Comparison of ENCODE assay signal across 16 mouse cellular contexts in genomic region chr17:67047697-67048096, GRCm38 (mm10).
DNase-seq lines count a peak whose midpoint lies in the region; ATAC-seq and TF ChIP-seq lines count a peak whose summit lies in the region.
"Had no signal": no experiment of that assay in that cellular context is flagged by ENCODE, and none has a peak within 500 bp of the region (broad histone marks: within the 10 kb centered on the region; RNA-seq: fewer than 3 reads in every experiment).

No protein-coding gene starts in this region.

- no peaks in the 10 kb centered on the region for H3K36me3 ChIP-seq in forebrain, embryonic 13.5 days (ENCODE audit: poor library complexity, severe bottlenecking)
- no peaks in the 10 kb centered on the region for H3K36me3 ChIP-seq in hindbrain, embryonic 15.5 days
- no peaks in the 10 kb centered on the region for H3K36me3 ChIP-seq in midbrain, postnatal 0 days (ENCODE audit: insufficient read depth, low read length)
- H3K36me3 ChIP-seq: heart, embryonic 10.5 days; limb, embryonic 10.5 days had no signal

- H3K9me3 ChIP-seq in forebrain, embryonic 13.5 days (replicated peaks): no peaks in the 10 kb centered on the region
- no peaks in the 10 kb centered on the region for H3K9me3 ChIP-seq in hindbrain, embryonic 15.5 days
- H3K9me3 ChIP-seq in midbrain, postnatal 0 days (ENCODE audit: low read length): no peaks in the 10 kb centered on the region
- H3K9me3 ChIP-seq: heart, embryonic 10.5 days; limb, embryonic 10.5 days had no signal

- H3K4me2 ChIP-seq in forebrain, embryonic 13.5 days: peak overlapping the region; percentile 20
- H3K4me2 ChIP-seq in hindbrain, embryonic 15.5 days: peak overlapping the region; percentile 40
- peak overlapping the region; percentile 43 for H3K4me2 ChIP-seq in midbrain, postnatal 0 days (ENCODE audit: low read depth, low read length, poor library complexity, severe bottlenecking)

- peak; percentile 67; the same call in 1 of the 2 replicates for ATAC-seq in forebrain, embryonic 13.5 days
- ATAC-seq in hindbrain, embryonic 15.5 days (ENCODE audit: low FRiP score, low read depth): peak; percentile 70; the same call in 1 of the 2 replicates
- peak; percentile 68 for ATAC-seq in midbrain, postnatal 0 days (ENCODE audit: low FRiP score)

- H3K27me3 ChIP-seq in forebrain, embryonic 13.5 days: no peaks in the 10 kb centered on the region
- H3K27me3 ChIP-seq in hindbrain, embryonic 15.5 days: no peaks in the 10 kb centered on the region
- H3K27me3 ChIP-seq in midbrain, postnatal 0 days (ENCODE audit: insufficient read depth, low read length): no peaks in the 10 kb centered on the region

- WGBS in forebrain, embryonic 13.5 days: 30% methylated on average over 4 of the region's 4 CpGs
- WGBS in hindbrain, embryonic 15.5 days: 32% methylated on average over 4 of the region's 4 CpGs
- 34% methylated on average over 4 of the region's 4 CpGs for WGBS in midbrain, postnatal 0 days

- H3K4me1 ChIP-seq in forebrain, embryonic 13.5 days: peaks cover 11% of the 10 kb centered on the region; the same call in 1 of the 2 replicates
- H3K4me1 ChIP-seq in hindbrain, embryonic 15.5 days (replicated peaks): 0 out of 2 replicates have a peak, but pooled peaks cover 2% of the 10 kb centered on the region
- no peaks in the 10 kb centered on the region for H3K4me1 ChIP-seq in midbrain, postnatal 0 days (ENCODE audit: insufficient read depth, low read length)
- H3K4me1 ChIP-seq: heart, embryonic 10.5 days; limb, embryonic 10.5 days had no signal

- H3K27ac ChIP-seq in forebrain, embryonic 13.5 days: no peak overlapping the region
- no peak overlapping the region; the same call in 1 of the 2 replicates for H3K27ac ChIP-seq in hindbrain, embryonic 15.5 days (replicated peaks)
- H3K27ac ChIP-seq in midbrain, postnatal 0 days (ENCODE audit: low read depth, low read length): 0 out of 2 replicates have a peak overlapping the region, but pooled peaks have one; percentile 47
- H3K27ac ChIP-seq: heart, embryonic 10.5 days; limb, embryonic 10.5 days; liver, embryonic 14.5 days had no signal

- no peak overlapping the region for H3K4me3 ChIP-seq in forebrain, embryonic 13.5 days
- H3K4me3 ChIP-seq in hindbrain, embryonic 15.5 days: peak overlapping the region; percentile 14; the same call in 1 of the 2 replicates
- peak overlapping the region; percentile 18; the same call in 1 of the 2 replicates for H3K4me3 ChIP-seq in midbrain, postnatal 0 days (ENCODE audit: low read depth, low read length)
- H3K4me3 ChIP-seq: heart, embryonic 10.5 days; limb, embryonic 10.5 days had no signal

- H3K9ac ChIP-seq in forebrain, embryonic 13.5 days: no peak overlapping the region
- no peak overlapping the region for H3K9ac ChIP-seq in hindbrain, embryonic 15.5 days
- 0 out of 2 replicates have a peak overlapping the region, but pooled peaks have one; percentile 24 for H3K9ac ChIP-seq in midbrain, postnatal 0 days (replicated peaks; ENCODE audit: low read length, poor library complexity, severe bottlenecking)
- H3K9ac ChIP-seq: liver, embryonic 14.5 days had no signal

- peak; percentile 23 for DNase-seq in embryo, embryonic 11 days
- DNase-seq in embryo, embryonic 9.5 days (ENCODE audit: extremely low spot score): no peak
- DNase-seq in midbrain, postnatal 0 days (ENCODE audit: low spot score): peak; percentile 65
- no peak for DNase-seq in right cerebral cortex, adult 18-20 months
- DNase-seq in cerebellum, postnatal 36 days: no peak
- no peak for DNase-seq in frontal cortex, postnatal 36 days (ENCODE audit: low spot score in 2 of 2)
- DNase-seq: adrenal gland, adult 2 months; kidney, adult 18-20 months; kidney, postnatal 25 days; lung, postnatal 10 days; thymus, postnatal 36 days had no signal

- no peak for TF ChIP-seq CTCF in midbrain, postnatal 0 days (IDR thresholded peaks at IDR 0.05)

Comparison
In these comparisons a context has a peak if more than half of its experiments do, and no peak if none do; other contexts are left out.
1. DNase-seq: peak in embryo, embryonic 11 days (single experiment) and midbrain, postnatal 0 days (single experiment); none in embryo, embryonic 9.5 days (single experiment), right cerebral cortex, adult 18-20 months (single experiment), cerebellum, postnatal 36 days (0 of 2) and frontal cortex, postnatal 36 days (0 of 2).
2. Peak in every context shown above with its lines, with median percentiles within 50 percentile points of each other: ATAC-seq and H3K4me2 ChIP-seq.